Mouse (Mus musculus) testis, adult 2 months (tissue): ENCODE data around the gene Fhl1. TPM values are rescaled to one million over a fixed set of nuclear protein-coding genes. Genes with fewer than 3 reads are reported as not detected.

ENCODE experiments used
- H3K27ac ChIP-seq: fragments of 200-500 bp; 2 replicates; pipeline ENCODE4 v1.5.1; 2012; ENCODE audit warnings: low read depth, low read length; ENCODE audit not compliant: control insufficient read depth, insufficient read depth
- H3K27me3 ChIP-seq: fragments of 200-500 bp; 2 replicates; pipeline ENCODE4 v1.6.1; 2012; ENCODE audit warnings: mild to moderate bottlenecking, low read length, moderate library complexity; ENCODE audit not compliant: control insufficient read depth, insufficient read depth
- H3K36me3 ChIP-seq: fragments of 200-500 bp; 2 replicates; pipeline ENCODE4 v1.6.1; 2012; ENCODE audit warnings: mild to moderate bottlenecking, low read length; ENCODE audit not compliant: control insufficient read depth, insufficient read depth
- H3K4me1 ChIP-seq: fragments of 200-500 bp; 2 replicates; pipeline ENCODE4 v1.6.1; 2012; ENCODE audit warnings: low read length; ENCODE audit not compliant: control insufficient read depth, insufficient read depth
- H3K4me3 ChIP-seq: fragments of 200-500 bp; 2 replicates; pipeline ENCODE4 v1.5.1; 2012; ENCODE audit warnings: low read depth, mild to moderate bottlenecking, low read length, moderate library complexity, mixed read lengths; ENCODE audit not compliant: control insufficient read depth
- CTCF ChIP-seq: fragments of 200-500 bp; IDR thresholded peaks from 2 replicates; pipeline ENCODE4 v1.5.1; 2012; ENCODE audit warnings: low read depth, mild to moderate bottlenecking, inconsistent platforms, low read length, moderate library complexity; ENCODE audit not compliant: control insufficient read depth, insufficient read depth, insufficient replicate concordance
- POLR2A ChIP-seq: fragments of 200-500 bp; IDR thresholded peaks from 2 replicates; pipeline ENCODE4 v1.6.1; 2012; ENCODE audit warnings: low read depth, mild to moderate bottlenecking, inconsistent platforms, low read length, moderate library complexity; ENCODE audit not compliant: control insufficient read depth
- polyA plus RNA-seq: library from polyadenylated mRNA; depleted of rRNA; stranded (reverse); fragments of >200 nt; gene quantifications from 2 replicates; pipeline ENCODE4 v1.2.3, GENCODE M21; 2012; rRNA removed

The Fhl1 gene
- polyA plus RNA-seq, 1 experiment, result 18.2 TPM

DNA sequence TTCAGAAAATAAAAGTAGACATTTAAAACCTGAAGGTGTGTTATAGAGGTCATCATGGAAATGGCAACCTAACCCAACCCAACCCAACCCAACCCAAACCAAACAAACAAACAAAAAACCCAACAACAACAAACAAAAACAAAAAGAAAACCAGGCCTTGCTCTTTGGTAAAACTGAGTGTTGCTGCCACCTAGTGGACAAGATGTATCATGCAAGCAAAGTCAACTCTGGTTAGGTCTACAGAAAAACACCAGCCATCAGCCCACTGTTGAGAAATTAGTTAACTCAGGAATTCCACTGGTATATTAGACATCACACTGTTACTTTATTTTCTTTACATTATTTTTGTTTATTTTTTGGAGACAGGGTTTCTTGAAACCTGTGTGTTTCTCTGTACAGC, 107.8 kb downstream of the Fhl1 start:
- Histone ChIP-seq H3K36me3 (no peaks in the 10 kb centered on the region), H3K27me3 (no peaks in the 10 kb centered on the region), H3K4me1 (no peaks in the 10 kb centered on the region), H3K4me3 (no peak overlapping the region), H3K27ac (no peak overlapping the region)
- TF ChIP-seq POLR2A (no peak), CTCF (no peak)

DNA sequence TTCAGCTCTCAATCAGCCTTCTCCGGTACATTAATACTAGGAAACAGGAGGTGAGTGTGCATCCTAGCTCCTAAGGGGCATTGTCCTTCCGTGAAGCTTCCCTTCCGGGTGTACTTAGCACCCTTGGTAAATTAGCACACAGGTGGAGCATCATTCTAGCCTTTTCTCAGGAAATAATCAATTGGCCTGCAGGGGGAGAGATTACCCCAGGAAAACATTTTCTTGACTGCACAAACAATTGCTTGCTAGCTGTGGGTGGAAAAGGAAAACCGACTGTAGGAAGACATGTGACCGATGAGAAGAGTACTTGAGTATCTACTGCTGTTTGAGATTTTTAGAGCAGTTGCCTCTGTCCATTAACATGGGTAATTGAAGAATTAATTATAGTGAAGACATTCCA, 109.7 kb downstream of the Fhl1 start:
- Histone ChIP-seq H3K36me3 (no peaks in the 10 kb centered on the region), H3K27ac (no peak overlapping the region), H3K4me1 (no peaks in the 10 kb centered on the region), H3K27me3 (no peaks in the 10 kb centered on the region), H3K4me3 (no peak overlapping the region)
- TF ChIP-seq CTCF (no peak), POLR2A (no peak)

Other genes with a start within 250 kb of the Fhl1 start
- not detected in 2 replicates for gene Gm10477, start 207.0 kb upstream of the Fhl1 start, polyA plus RNA-seq
- 3.0 and 4.6 TPM in 2 replicates for gene Gm648, start 182.2 kb upstream of the Fhl1 start, polyA plus RNA-seq
- 0.85 and 1.2 TPM in 2 replicates for gene Mmgt1, start 133.7 kb upstream of the Fhl1 start, polyA plus RNA-seq
- 4.2 and 5.4 TPM in 2 replicates for gene Slc9a6, start 122.0 kb upstream of the Fhl1 start, polyA plus RNA-seq
- gene Map7d3, start 90.5 kb downstream of the Fhl1 start, polyA plus RNA-seq, result 2.2 TPM in 2 replicates
- gene Adgrg4, start 138.4 kb downstream of the Fhl1 start, polyA plus RNA-seq, result 0.01 TPM in 1 of 2 replicates, not detected in the other